Mouse (Mus musculus) kidney, adult 9 months (tissue): ENCODE results near the gene Endou.
A peak's percentile ranks its signal among the peaks of the same experiment; 100 is the strongest.
"Not testable (repeated sequence)": the region's sequence is repeated elsewhere in the genome, so short reads cannot be mapped to it uniquely, and the experiment has no call there.

Experiments used
- DNase-seq: peaks from one replicate; pipeline ENCODE4 v3.0.0; 2022

Endou gene

DNA sequence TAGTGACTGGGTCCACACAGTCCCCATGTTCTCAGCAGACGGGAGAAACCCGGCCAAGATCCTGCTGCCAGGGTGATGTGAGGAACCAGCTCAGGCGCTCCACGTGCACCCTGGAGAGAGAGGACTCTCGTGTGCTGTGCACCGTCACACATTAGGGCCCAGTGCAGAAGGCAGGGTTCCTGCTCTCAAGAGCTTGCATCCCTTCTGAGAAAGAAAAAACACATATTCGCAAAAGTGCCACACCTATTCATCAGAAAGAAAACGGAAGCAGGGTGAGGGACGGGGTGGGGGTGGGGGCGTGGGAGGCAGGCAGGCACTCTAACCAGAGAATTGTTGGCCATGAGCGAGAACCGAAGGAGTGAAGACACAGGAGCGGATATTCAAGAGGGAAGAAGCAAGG lies 55.2 kb downstream of the Endou start:
- no peak for DNase-seq

- no peak for DNase-seq
These were observed 56.7 kb downstream of the Endou start for GRCm38 (mm10) chr15:97674423-97674822.

- no peak for DNase-seq
These were observed 57.7 kb downstream of the Endou start for GRCm38 (mm10) chr15:97673256-97674000.

- DNase-seq: no peak
These were observed 58.9 kb downstream of the Endou start for GRCm38 (mm10) chr15:97672211-97672765.

DNA sequence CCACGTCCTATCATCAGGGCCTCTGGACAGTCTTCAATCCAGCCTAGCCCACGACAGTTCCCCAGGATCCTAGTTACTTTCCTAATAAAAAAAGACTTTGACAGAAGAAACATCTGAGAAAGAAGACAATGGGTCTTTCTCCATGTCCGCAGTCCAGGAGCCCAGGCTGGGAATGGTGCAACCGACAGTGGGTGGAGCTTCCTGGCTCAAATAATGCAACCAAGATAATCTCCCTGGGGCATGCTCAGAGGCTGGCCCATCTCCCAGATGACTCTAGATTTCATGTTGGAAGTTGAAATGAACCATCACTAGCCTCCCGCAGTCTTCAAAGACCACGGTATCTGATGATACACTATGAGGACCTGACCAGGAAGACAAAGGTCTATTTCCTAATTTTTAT lies 60.6 kb downstream of the Endou start:
- DNase-seq: no peak

DNA sequence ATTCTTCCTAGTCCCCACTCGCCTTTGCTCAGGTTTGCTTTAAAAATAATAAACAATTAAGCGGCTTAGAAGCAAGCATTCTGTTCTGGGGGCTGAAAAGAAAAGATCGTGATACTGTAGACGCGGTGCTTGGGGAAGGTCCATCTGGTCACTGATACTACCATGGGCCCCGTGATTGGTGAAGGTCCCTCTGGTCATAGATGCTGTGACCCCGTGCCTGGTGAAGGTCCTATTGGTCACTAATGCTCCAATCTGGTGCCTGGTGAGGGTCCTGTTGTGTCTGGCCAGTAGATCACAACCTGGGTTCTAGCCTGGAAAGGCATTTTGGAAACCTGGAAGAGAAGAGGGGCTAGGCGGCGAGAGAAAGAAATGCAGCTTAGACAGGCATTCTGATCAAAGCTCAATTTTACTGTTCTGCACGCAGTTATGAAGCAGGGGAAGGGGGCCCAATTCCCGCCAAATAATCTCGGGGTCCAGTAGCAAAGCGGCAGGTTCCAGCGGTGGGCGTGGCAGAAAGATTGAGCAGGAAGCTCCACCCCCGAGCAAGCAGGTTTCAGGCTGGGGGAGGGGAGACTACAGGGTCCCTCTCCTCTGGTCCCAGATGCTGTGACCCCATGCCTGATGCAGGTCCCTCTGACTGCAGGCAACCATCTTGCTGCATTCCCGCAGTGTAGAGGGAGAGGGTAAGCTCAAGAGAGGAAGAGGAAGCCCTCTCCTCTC lies 62.8 kb downstream of the Endou start:
- DNase-seq: not testable (repeated sequence)

GRCm38 (mm10) chr15:97667437-97667836 lies 63.7 kb downstream of the Endou start:
- peak; percentile 78 for DNase-seq

DNA sequence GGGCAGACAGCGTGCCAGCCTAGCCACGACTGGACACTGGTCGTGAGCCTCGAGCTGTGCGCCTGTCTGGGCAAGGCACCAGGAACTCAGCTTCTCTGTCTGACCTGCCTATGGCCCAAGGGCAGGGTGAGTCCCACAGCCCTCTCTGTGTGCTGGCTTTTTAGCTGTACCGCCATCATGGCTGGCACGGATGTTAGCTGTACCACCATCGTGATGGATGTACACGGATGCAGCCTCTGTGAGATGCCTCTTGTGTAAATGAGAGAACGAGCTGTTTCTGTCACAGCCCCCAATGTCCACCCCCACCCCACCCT lies 64.7 kb downstream of the Endou start:
- no peak for DNase-seq

- DNase-seq: no peak
These were observed 65.2 kb downstream of the Endou start for GRCm38 (mm10) chr15:97665770-97666456.

DNA sequence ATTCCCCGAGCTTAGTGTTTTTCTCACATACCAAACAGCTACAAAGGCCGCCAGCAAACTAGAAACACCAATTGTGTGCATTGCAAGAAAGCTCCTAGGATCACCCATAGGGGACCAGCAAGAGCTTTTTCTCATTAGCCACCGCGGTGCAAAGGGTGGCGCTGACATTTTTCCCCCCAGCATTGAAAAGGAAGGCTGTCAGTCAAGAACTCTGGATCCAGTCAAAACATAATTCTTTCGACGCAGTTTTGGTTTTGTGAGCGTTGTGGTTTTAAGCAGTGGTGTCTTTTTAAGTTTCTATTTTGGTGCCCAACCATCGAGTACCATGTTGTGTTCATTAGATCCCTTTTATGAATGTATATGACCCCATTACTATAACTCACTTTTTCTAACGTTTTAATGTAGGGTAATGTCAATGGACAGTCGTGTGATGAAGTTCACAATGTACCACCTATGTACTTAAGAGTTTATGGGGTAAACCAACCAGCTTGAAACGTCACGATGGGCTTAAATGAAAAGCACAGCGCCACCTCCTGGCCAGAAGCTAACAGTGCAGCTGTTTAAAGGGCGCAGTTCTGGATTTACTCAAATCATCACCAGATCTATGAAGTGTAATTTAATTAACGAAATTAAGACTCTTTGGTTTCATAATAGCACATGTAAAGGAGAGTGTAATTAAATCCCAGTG lies 66.0 kb downstream of the Endou start:
- peak; percentile 47 for DNase-seq

DNA sequence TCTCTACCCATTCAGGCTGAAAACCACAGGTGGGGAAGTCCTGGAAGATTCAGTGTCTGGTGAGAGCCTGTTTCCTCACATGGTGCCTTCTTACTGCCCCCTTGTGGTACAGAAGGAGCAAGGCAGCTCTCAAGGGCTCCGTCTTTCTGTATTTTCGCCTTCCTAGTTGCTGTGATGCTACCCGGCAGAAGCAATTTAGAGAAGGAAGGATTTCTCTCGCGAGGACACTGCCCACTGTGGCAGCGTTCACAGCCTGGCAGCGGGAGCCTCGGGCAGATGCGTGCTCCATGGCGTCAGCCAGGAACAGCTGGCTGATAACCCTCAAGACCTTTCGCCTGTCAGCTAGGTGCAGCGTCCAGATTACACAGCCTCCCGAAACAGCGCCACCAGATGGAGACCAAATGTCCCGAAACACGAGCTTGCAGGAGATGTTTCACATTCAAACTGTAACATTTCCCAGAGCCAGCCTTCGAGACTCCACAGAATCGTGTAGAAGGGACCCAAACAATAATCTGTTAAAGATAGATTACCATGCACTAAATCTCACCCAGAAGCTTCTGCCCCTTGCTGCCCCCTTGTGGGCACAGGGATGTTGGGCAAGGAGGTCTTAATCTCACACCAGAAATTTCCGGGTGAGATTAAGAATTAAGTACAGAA lies 67.3 kb downstream of the Endou start:
- peak; percentile 74 for DNase-seq
